Mouse (Mus musculus) liver, adult 2 months (tissue): ENCODE results near the gene Cavin1.

Source experiments
- CTCF ChIP-seq: fragments of 200-500 bp; IDR thresholded peaks from 2 replicates; pipeline ENCODE4 v1.5.1; 2011; ENCODE audit warnings: low read depth, low read length, control low read depth
- POLR2A ChIP-seq: fragments of 200-500 bp; IDR thresholded peaks from 2 replicates; pipeline ENCODE4 v1.6.1; 2011; ENCODE audit warnings: low read length, control low read depth; ENCODE audit not compliant: insufficient read depth; ENCODE audit errors: extremely low read depth

DNA sequence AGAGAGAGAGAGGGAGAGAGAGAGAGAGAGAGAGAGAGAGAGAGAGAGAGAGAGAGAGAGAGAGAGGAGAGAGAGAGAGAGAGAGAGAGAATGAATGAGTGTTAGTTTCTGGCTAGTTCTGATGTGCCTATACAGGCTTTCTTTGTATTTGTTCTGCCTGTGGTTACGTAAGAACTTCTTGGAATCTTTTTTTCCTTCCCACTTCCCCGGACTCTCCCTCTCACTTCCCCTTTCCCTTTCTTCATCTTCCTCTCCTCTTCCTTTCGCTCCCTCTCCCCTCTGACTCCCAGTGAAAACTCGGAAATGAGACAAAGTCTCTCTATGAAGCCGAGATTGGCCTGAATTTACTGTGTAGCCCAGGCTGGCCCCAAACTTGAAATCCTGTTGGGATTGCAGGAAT, 24.0 kb upstream of the Cavin1 start:
- TF ChIP-seq CTCF: no peak
- no peak for TF ChIP-seq POLR2A
